Comparison of ENCODE assay signal across 8 mouse cellular contexts in genomic region chr12:73565620-73565969, GRCm38 (mm10). TPM values are rescaled to one million over a fixed set of nuclear protein-coding genes. Genes with fewer than 3 reads are reported as not detected.
A peak's percentile ranks its signal among the peaks of the same experiment; 100 is the strongest.
DNase-seq lines count a peak whose midpoint lies in the region; ATAC-seq lines count a peak whose summit lies in the region.

No protein-coding gene starts in this region.

- no peaks in the 10 kb centered on the region for H3K9me3 ChIP-seq in heart, embryonic 14.5 days (ENCODE audit: control insufficient read depth, low read length)
- no peaks in the 10 kb centered on the region for H3K9me3 ChIP-seq in hindbrain, embryonic 11.5 days (ENCODE audit: control insufficient read depth, low read length)

- no peak for DNase-seq in heart, postnatal 14 days
- DNase-seq in hindbrain, embryonic 11.5 days (ENCODE audit: low spot score), result no peak
- no peak for DNase-seq in frontal cortex, postnatal 36 days (ENCODE audit: low spot score in 2 of 2)
- DNase-seq in thymus, postnatal 0 days (ENCODE audit: low spot score), result no peak
- DNase-seq in yolk sac, embryonic 10.5 days (ENCODE audit: low spot score), result no peak

- H3K27me3 ChIP-seq in heart, embryonic 14.5 days (ENCODE audit: control insufficient read depth, insufficient read depth, low read length), result no peaks in the 10 kb centered on the region
- no peaks in the 10 kb centered on the region for H3K27me3 ChIP-seq in hindbrain, embryonic 11.5 days (ENCODE audit: control insufficient read depth, insufficient read depth, low read length)

- H3K36me3 ChIP-seq in heart, embryonic 14.5 days (ENCODE audit: control insufficient read depth, insufficient read depth, low read length), result no peaks in the 10 kb centered on the region
- no peaks in the 10 kb centered on the region for H3K36me3 ChIP-seq in hindbrain, embryonic 11.5 days (ENCODE audit: control insufficient read depth, insufficient read depth, low read length)

- peak overlapping the region; percentile 67 for H3K9ac ChIP-seq in heart, embryonic 14.5 days (ENCODE audit: low read length)
- peak overlapping the region; percentile 35; the same call in 1 of the 2 replicates for H3K9ac ChIP-seq in hindbrain, embryonic 11.5 days (ENCODE audit: low read depth, low read length)

- peaks cover 0 to 4% of the 10 kb centered on the region in 2 experiments; a peak in 1 of 4 replicates for H3K4me1 ChIP-seq in heart, embryonic 14.5 days (ENCODE audit: control insufficient read depth in 2 of 2, insufficient read depth in 2 of 2, low read length in 2 of 2)
- H3K4me1 ChIP-seq in brown adipose tissue, adult 24 weeks (ENCODE audit: control insufficient read depth, insufficient read depth, insufficient read length, low read length), result no peaks in the 10 kb centered on the region
- H3K4me1 ChIP-seq in hindbrain, embryonic 11.5 days (replicated peaks; ENCODE audit: control insufficient read depth, insufficient read depth, low read length), result no peaks in the 10 kb centered on the region; the same call in 1 of the 2 replicates

- WGBS in heart, embryonic 14.5 days, result 41% methylated on average over 11 of the region's 11 CpGs
- 66% methylated on average over 11 of the region's 11 CpGs for WGBS in hindbrain, embryonic 11.5 days

- no peak for ATAC-seq in heart, embryonic 14.5 days (ENCODE audit: insufficient number of reproducible peaks, insufficient read depth, low FRiP score, low read depth)
- no peak for ATAC-seq in hindbrain, embryonic 11.5 days (ENCODE audit: low FRiP score)
- 0 out of 2 replicates have a peak, but pooled peaks have one; percentile 10 for ATAC-seq in megakaryocyte progenitor cell, adult 5-6 weeks (replicated peaks; ENCODE audit: poor library complexity)

- H3K4me3 ChIP-seq in heart, embryonic 14.5 days (ENCODE audit: control insufficient read depth in 1 of 2, insufficient read depth in 1 of 2, low read depth in 1 of 2, low read length in 2 of 2), result peak overlapping the region; percentile 40 to 42
- H3K4me3 ChIP-seq in brown adipose tissue, adult 24 weeks (ENCODE audit: insufficient read depth, low read depth, low read length), result peak overlapping the region; percentile 50
- H3K4me3 ChIP-seq in hindbrain, embryonic 11.5 days (ENCODE audit: low read depth, low read length), result peak overlapping the region; percentile 23; the same call in 1 of the 2 replicates

- no peak overlapping the region for H3K27ac ChIP-seq in heart, embryonic 14.5 days (replicated peaks in 1 of 2; ENCODE audit: control insufficient read depth in 1 of 2, insufficient read depth in 1 of 2, low read depth in 2 of 2, low read length in 2 of 2)
- H3K27ac ChIP-seq in brown adipose tissue, adult 24 weeks (replicated peaks; ENCODE audit: low read depth, low read length), result no peak overlapping the region
- H3K27ac ChIP-seq in hindbrain, embryonic 11.5 days (ENCODE audit: low read depth, low read length), result no peak overlapping the region

- H3K4me2 ChIP-seq in heart, embryonic 14.5 days (ENCODE audit: low read length), result peak overlapping the region; percentile 93
- H3K4me2 ChIP-seq in hindbrain, embryonic 11.5 days (replicated peaks; ENCODE audit: low read depth, low read length), result peak overlapping the region; percentile 33

- intact Hi-C loops in heart, postnatal 14 days (cut with DNase I), result loop anchor here (1.0 to 10.0 kb wide), 4 partner anchors 126 to 729 kb away; no protein-coding TSS in a partner anchor

RNA-seq across cellular contexts. Expression of gene Prkch, which starts 19.0 kb away (rescaled TPM):
- polyA plus RNA-seq in heart, embryonic 14.5 days (2014; fragmentation: Nextera tagmentation; extraction: Ambion mirVana), result 14.3 and 16.5 TPM in 2 replicates
- 10 to 100 TPM; 25.1 to 27.2 TPM for total RNA-seq in heart, postnatal 14 days (2021)
- 2.7 and 7.3 TPM in 2 replicates for polyA plus RNA-seq in brown adipose tissue, adult 24 weeks (2012; ENCODE audit: insufficient read depth, insufficient read length, missing spikeins)
- 9.1 and 10.5 TPM in 2 replicates for polyA plus RNA-seq in hindbrain, embryonic 11.5 days (2014; fragmentation: Nextera tagmentation; extraction: Ambion mirVana)
- total RNA-seq in megakaryocyte progenitor cell, adult 5-6 weeks (2015), result 4.2 and 7.5 TPM in 2 replicates
- 4.5 and 4.9 TPM in 2 replicates for total RNA-seq in megakaryocyte progenitor cell, adult 5-6 weeks (2017)
- polyA plus RNA-seq in thymus, postnatal 0 days (2015; fragmentation: Nextera tagmentation; extraction: Ambion mirVana), result 37.1 and 40.4 TPM in 2 replicates

RNA-seq across cellular contexts. Expression of gene Tmem30b, which starts 19.4 kb away (rescaled TPM):
- polyA plus RNA-seq in heart, embryonic 14.5 days (2014; fragmentation: Nextera tagmentation; extraction: Ambion mirVana), result 0.11 and 0.27 TPM in 2 replicates
- under 1 TPM; 0.22 to 0.27 TPM for total RNA-seq in heart, postnatal 14 days (2021)
- polyA plus RNA-seq in brown adipose tissue, adult 24 weeks (2012; ENCODE audit: insufficient read depth, insufficient read length, missing spikeins), result 0.55 TPM in 1 of 2 replicates, not detected in the other
- 3.1 and 3.3 TPM in 2 replicates for polyA plus RNA-seq in hindbrain, embryonic 11.5 days (2014; fragmentation: Nextera tagmentation; extraction: Ambion mirVana)
- not detected in 2 replicates for total RNA-seq in megakaryocyte progenitor cell, adult 5-6 weeks (2015)
- not detected in 2 replicates for total RNA-seq in megakaryocyte progenitor cell, adult 5-6 weeks (2017)
- 11.6 and 12.5 TPM in 2 replicates for polyA plus RNA-seq in thymus, postnatal 0 days (2015; fragmentation: Nextera tagmentation; extraction: Ambion mirVana)
